Mouse (Mus musculus) ovary, adult 2 months (tissue): ENCODE results near the gene Mup12. TPM values are rescaled to one million over a fixed set of nuclear protein-coding genes. Genes with fewer than 3 reads are reported as not detected.

Experiments
- polyA plus RNA-seq: library from polyadenylated mRNA; depleted of rRNA; stranded (reverse); fragments of >200 nt; gene quantifications from 2 replicates; pipeline ENCODE4 v1.2.3, GENCODE M21; 2012; rRNA removed

Gene Mup12
- not detected in 2 replicates for polyA plus RNA-seq

DNA sequence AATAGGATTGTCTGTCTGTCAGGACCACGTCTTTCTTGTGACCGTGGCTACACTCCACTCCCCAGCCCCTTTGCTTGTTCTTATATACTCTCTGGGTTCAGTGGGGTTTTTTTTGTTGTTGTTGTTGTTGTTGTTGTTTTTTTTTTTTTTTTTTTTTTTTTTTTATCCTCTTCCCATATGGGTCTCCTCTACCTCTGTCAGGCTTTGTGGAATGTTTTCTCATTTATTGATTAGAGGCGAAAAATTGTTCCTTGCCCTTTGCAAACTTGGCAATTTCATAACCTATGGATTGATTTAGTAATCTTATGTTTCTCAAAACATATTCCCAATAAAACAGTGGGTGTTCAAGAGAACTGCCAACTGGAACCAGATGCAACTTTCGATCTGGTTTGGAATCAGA, at the start of gene Mup12:
TSS of gene Mup12 (minus strand) at position 101 of the 400 bp plus-strand sequence.

Other genes with a start within 250 kb of the Mup12 start
- gene Mup1, start 239.4 kb downstream of the Mup12 start, polyA plus RNA-seq = not detected in 2 replicates
- gene Mup10, start 159.1 kb downstream of the Mup12 start, polyA plus RNA-seq = not detected in 2 replicates
- gene Mup11, start 78.9 kb downstream of the Mup12 start, polyA plus RNA-seq = not detected in 2 replicates
- not detected in 2 replicates for gene Mup22, start 80.1 kb upstream of the Mup12 start, polyA plus RNA-seq